ENCODE assay signal across 18 mouse cellular contexts in genomic region chr10:78307391-78307790, GRCm38 (mm10).
"Had no signal": no experiment of that assay in that cellular context is flagged by ENCODE, and none has a peak within 500 bp of the region (broad histone marks: within the 10 kb centered on the region; RNA-seq: fewer than 3 reads in every experiment).

No protein-coding gene starts in this region.

- H3K9ac ChIP-seq: liver, embryonic 14.5 days; lung, embryonic 14.5 days; midbrain, embryonic 12.5 days; neural tube, embryonic 13.5 days; neural tube, embryonic 15.5 days had no signal

- H3K9me3 ChIP-seq: midbrain, embryonic 12.5 days; neural tube, embryonic 13.5 days; neural tube, embryonic 15.5 days had no signal

- H3K27ac ChIP-seq: liver, embryonic 14.5 days; midbrain, embryonic 12.5 days; neural tube, embryonic 13.5 days; neural tube, embryonic 15.5 days had no signal

- H3K4me1 ChIP-seq: midbrain, embryonic 12.5 days had no signal

- H3K4me2 ChIP-seq: lung, embryonic 14.5 days; midbrain, embryonic 12.5 days; neural tube, embryonic 13.5 days; neural tube, embryonic 15.5 days had no signal

- ATAC-seq: midbrain, embryonic 16.5 days had no signal

- H3K27me3 ChIP-seq: midbrain, embryonic 12.5 days; neural tube, embryonic 13.5 days; neural tube, embryonic 15.5 days had no signal

- H3K4me3 ChIP-seq: midbrain, embryonic 12.5 days; myocyte; neural tube, embryonic 13.5 days; neural tube, embryonic 15.5 days had no signal

- DNase-seq: lung, adult 18-20 months; lung, embryonic 14.5 days; lung, postnatal 10 days; lung, postnatal 4 days; midbrain, embryonic 14.5 days; right cerebral cortex, adult 18-20 months; right cerebral cortex, postnatal 25 days; right cerebral cortex, postnatal 4 days; spleen, adult 18-20 months; thymus, adult 18-20 months; thymus, postnatal 14 days; thymus, postnatal 36 days had no signal
